Mouse (Mus musculus) urinary bladder, postnatal 25 days (tissue): ENCODE data around the gene Glyatl3.

ENCODE experiments used
- DNase-seq: peaks from one replicate; pipeline ENCODE4 v3.0.0; 2022; ENCODE audit warnings: low spot score

Glyatl3 gene

GRCm38 (mm10) chr17:40855065-40855464, 59.1 kb downstream of the Glyatl3 start:
- no peak for DNase-seq
